Mouse (Mus musculus): ENCODE measurements around the gene Mettl16.

Mettl16 gene

DNA sequence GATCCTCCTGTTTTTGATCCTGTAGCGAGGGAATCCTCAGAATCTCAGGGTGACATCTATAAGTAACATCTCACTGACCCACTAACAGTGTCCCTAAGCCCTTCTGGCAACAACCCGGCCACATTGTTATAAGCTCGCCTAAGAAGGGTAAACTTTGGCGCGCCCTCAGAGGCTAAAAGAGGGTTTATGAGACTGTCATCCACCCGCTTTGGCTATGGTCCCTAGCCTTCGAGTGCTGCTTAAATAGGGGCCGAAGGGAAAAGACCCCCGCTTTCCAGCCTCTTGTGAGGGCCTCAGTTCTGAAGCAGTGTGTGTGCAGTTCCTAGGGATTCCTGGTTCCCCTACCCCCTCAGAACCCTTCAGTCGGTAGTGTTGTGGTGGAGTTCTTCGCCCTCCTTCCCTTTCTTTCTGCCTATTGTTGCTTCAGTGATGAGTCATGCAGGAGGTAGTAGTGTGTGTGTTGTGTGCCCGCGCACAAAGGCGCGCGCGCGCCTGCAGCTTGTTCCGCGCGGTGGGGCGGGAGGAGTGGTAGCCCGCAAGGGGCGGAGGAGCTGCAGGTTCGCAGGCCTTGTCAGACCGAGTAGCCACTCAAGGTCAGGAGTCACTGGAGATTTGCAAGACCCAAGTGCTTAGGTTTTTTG, 62.0 kb downstream of the Mettl16 start:
- DNase-seq = peak; percentile 98

DNA sequence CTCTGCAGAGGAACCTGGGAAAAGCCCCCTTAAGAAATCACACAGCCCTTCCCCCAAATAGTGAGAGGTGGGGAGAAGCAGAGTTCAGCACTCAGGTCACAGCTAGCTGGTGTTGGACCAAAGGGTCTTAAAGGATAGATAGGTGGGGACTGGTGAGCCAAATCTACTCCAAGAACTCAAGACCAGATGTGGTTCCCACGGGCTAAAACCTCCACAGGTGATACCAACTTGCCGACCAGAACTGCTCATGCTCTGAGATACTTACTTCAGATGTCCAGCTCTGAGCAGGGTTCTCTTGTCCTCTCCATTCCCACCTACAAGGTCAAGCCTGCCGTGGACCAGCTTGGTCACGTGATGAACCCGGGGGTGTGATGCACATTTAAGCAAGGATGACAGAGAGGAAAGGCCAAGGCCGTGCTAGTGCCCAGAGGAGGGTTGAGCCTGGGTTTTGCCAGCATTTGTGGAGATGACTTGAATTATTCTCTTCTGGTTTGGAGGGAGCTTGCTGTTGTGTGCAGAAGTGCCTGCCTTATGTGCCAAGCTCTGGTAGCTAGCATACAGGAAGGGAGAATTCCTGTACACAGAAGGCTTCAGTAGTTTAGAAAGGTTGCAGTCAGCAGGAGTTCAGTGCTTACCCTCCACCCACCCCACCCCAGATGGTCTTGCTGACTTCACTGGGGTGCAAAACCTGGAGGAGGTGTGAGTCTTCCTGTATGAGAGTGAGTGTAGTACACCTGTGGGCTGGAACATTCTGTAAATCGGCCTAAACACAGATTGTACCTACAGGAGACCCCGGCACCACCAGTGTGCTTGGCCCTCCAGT, 63.1 kb downstream of the Mettl16 start:
- peak; percentile 94 for DNase-seq

DNA sequence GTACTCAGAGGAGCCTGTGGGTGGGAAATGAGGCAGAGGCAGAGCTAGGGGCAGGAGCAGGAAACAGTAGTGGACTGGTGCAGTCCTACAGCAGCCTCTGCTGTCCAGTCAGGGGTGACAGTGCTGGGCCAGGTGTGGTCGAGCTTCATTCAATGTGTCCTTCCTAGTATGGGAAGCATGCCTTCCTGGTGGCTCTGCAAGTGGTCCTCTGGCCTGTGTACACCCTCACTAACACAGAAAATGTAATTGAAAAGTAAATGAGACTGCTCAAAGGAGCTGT, 63.7 kb downstream of the Mettl16 start:
- DNase-seq = no peak

DNA sequence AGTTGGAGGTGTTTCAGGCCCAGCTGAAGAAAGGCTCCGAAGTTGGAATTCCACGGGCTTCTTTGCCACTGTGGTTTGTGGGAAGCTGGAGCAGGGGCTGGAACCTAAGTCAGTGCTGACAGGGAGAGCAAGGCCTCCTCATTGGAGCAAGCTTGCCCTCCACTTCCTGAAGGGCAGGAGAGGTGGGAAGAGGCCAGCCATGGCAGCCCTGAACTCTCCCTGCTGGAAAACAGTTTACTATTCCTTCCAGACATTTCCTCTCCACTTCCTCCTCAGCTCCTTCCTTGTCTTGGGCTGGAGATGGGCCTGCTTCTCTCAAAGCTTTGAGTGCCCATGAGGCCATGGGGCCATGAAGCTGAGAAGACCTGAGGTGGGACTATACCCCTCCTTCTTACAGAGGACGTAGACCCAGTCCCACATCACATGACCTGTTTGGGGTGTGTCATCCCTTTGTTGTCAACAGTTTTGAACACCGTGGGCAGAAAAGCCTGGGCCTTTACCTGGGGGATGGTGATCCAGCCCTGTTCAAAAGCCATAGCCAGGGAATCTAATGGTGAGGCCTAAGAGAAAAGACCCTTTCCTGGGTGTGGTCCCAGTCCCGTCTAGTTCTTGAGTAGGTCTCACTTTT, 64.1 kb downstream of the Mettl16 start:
- DNase-seq = peak; percentile 91

DNA sequence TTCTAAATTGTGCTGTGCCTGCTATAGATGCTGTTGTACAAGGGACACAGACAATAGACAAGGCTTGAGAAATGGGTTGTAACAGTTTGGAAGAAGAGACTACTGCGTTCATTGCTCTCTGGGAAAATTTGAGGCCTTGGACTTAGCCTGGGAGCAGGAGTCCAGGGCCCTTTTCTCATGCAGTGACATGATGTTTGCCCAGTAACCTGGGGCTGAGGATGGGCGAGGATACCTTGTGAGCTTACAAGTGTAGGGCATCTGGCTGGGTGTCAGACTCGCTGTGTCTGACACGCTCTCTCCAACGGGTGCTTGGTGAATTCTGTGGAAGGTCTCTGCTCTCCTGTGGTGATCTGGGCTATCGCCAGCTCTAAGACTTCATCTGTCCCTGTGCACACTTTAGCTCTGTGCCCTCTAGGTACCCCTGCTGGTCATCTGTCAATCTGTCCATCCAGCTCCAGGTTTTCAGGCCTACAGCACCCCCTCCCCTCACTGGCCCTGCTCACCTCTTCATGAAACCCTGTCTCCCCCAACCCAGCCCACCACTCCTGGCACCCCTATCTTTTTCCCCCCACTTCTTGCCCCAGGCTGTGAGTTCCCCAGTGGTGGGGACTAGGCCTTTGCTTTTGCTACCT, 65.1 kb downstream of the Mettl16 start:
- peak; percentile 92 for DNase-seq

DNA sequence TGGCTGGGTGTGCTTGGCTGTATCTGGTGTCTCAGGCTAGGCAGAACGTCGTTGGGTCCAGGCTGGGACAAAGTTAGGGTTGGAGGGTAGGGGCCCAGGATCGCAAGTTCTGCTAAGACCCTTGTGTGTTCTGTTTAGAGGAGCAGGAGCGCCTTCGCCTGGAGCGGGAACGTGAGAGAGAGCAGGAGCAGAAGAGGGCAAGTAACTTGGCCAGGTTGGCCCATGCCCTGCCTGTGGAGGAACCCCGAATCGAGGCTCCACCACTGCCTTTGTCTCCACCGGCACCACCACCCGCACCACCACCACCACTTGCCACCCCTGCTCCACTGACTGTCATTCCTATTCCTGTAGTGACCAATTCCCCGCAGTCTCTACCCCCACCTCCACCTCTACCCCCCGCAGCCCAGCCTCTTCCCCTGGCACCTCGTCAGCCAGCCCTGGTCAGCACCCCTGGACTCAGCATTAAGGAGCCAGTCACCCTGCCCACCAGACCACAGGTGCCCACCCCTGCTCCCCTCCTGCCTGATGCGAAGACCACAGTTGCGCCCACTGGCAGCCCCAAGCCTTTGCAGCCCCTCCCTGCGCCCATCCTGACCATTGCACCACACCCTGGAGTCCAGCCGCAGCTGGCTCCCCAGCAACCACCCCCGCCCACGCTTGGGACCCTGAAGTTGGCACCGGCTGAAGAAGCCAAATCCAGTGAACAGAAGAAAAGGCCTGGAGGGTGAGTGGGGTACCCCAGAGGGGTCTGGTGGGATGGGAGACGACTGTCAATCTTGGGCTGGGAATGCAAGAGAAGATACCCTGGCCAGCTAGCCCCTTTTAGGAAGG, 65.8 kb downstream of the Mettl16 start:
- DNase-seq = peak; percentile 95

DNA sequence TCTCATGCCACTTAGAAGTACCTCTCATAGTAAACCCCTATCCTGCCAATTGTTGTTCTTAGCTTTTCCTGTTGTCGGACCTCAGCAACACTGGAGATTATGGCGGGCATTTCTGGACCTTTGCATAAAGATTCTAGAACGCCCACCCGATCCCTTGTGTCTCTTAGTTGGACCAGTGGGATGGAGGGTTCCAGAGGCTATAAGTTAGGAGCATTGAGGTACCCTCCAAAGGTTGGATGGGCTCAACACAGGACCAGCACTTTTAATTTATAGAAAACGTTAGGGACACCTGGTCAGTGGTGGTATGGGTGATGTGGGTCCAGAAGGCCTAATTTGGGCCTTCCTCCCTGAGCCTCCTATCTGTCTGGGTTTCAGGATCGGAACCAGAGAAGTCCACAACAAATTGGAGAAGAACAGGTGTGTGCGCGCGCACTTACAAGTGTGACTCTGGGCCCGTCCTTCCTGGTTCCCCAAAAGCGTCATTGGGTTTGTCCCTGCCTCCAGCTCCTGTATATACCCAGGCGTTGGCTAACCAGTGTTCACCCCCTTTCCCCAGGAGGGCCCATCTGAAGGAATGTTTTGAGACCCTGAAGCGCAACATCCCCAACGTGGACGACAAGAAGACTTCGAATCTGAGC, 66.5 kb downstream of the Mettl16 start:
- DNase-seq = no peak

DNA sequence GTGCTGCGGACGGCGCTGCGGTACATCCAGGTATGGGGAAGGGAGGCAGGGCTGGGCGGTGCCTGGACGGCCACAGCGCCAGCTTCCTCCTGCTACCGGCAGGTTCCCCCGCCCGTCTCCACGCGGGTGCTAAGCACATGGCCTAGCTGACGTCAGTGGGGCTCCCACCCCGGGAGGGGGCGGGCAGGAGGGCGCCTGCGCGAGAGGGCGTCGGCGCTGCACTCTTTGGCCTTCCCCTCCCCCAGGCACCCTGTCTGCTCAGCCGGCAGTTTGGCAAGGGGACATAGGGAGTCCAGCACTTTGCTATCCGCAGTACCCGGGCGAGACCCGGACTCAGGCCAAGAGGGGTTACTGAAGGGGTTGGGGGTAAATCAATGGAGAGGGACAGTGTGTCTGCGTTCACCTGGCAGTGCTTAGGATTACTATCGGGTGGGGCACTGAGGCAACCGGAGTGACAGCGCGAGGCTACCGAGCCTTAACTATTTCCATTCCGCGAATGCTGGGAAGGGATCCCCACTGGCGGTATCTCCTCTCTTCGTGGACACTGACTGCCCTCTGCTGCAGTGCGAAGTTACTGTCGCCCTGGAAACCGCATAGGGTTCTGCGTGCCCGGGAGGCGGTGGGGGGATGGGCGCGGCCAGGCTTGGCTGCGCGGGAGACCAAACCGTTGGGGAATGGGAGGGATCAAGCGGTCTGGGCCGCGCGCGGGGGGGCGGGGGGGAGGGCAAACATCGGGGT, 67.2 kb downstream of the Mettl16 start:
- peak; percentile 100 for DNase-seq

DNA sequence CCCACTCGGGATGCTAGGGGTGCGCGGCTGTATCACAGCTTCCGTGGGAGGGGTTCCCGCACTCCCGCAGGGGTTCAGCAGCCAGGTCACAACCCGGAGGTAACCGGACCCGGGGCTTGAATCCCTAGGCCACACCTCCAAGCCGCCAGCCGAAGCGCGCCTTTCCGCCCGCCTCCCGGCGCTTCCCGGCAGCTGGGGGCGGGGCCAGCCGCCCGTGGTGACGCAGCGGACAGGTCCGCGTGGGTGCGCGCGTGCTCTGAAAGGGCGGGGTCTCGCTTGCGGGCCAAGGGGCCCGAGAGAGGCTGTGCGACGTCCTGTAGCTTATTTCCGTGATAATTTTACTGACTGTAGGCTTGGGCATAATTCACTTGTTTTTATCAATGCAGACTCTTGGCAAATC, 67.8 kb downstream of the Mettl16 start:
- DNase-seq = peak; percentile 100

DNA sequence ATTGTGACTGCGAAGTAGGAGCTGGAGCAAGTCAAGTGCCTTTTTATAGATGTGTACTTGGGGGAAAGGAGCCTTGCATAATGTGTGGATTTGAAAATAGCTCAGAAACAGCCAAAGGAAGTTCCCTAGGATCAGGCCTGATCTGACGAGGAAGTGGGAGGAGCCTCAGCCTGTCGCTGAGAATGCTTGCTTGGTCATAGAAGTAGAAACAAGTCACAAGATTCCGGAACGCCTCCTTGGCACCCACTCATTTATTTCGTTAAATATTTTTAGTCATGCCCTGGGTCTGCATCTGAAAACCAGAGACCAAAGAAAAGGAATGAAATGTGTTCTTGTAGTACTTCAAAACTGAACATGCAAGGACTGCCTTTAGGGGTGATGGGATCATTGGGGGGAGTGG, 68.3 kb downstream of the Mettl16 start:
- DNase-seq = peak; percentile 99

DNA sequence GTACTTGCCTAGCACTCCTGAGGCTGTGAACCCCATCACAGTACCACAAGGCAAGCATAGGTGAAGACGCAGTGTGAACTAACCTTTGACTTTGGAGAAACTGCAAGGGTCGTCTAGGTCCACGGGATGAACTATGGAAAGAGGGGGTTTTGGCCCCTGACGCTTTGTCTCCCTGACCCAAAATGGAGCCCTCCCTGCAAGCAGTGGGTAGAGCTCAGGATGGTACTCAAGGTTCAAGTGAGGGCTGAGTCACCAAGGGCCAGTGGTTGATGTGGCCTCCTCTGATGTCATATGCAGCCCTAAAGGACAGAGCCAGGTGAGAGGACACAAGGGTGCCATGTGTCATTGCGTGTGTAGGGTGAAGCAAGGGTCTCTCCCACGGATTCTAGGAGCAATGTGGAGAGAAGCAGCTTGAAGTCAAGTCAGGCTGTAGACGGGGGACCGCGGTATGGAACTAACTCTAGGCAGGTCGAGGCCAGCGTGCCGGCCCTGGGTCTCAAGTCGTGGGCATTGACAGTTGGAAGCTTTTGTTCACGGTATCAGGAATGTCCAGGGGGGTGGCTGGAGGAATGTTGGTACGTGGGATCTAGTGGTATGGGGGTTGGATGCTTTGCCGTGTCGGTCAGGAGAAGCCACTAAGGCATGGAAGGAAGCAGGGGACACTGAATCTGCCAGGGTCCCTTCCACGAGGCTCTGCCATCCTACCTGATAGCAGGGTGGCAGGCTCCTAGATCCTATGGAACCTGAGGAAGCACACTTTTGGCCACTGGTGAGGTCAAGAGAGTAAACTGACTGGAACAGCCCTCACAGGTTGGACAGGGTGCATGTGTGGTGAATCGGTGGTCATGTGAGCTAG, 69.5 kb downstream of the Mettl16 start:
- peak; percentile 92 for DNase-seq

DNA sequence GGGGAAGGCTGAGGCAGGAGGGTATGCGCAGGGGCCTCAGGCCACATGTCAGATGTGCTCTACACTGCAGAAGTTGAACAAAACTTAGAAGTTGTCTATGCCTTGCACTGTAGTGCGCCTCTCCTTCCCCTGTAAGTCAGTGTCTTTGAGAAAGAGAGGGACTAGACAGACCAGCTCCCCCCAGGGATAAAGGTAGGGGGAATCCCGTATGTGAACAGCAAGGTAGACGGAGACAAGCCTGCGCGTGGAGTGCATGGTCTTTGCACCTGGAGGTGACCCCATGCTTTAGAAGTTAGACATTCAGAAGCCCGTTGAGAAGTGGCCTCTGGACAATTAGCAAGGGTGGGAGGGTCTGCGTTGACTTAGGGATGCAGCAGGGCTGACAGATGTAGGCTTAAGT, 70.1 kb downstream of the Mettl16 start:
- no peak for DNase-seq

DNA sequence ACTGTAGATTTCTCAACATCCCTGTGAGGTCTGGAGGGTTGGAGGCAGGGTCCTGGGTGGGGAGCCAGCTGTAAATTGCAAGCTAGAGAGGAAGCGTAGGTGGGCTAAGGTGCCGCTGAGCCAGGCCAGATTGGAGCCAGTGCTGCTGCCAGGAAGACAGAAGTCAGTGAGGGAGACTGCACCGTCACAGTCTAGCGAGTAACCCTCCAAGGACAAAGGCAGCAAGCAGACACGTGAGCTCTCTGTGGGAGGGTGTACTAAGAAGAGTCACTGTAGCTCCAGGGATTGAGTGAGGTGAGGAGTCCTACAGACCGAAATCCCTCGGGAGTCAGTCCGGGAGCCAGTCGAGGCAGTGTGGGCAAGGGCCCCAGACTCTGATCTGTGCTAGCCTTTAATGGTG, 70.7 kb downstream of the Mettl16 start:
- peak; percentile 93 for DNase-seq

DNA sequence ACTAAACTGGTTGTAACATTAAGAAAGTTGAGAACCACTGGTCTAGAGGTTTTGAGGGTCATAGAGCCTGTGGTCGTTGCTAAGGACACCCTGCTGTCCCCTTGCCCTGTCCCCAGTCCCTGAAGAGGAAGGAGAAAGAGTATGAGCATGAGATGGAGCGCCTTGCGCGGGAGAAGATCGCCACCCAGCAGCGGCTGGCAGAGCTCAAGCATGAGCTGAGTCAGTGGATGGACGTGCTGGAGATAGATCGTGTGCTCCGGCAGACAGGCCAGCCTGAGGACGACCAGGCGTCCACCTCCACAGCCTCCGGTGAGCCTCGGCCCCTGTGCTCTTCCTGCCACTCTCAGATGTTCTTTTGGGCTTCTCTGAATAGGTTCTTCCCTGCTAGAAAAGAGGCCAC, 71.4 kb downstream of the Mettl16 start:
- DNase-seq = no peak

DNA sequence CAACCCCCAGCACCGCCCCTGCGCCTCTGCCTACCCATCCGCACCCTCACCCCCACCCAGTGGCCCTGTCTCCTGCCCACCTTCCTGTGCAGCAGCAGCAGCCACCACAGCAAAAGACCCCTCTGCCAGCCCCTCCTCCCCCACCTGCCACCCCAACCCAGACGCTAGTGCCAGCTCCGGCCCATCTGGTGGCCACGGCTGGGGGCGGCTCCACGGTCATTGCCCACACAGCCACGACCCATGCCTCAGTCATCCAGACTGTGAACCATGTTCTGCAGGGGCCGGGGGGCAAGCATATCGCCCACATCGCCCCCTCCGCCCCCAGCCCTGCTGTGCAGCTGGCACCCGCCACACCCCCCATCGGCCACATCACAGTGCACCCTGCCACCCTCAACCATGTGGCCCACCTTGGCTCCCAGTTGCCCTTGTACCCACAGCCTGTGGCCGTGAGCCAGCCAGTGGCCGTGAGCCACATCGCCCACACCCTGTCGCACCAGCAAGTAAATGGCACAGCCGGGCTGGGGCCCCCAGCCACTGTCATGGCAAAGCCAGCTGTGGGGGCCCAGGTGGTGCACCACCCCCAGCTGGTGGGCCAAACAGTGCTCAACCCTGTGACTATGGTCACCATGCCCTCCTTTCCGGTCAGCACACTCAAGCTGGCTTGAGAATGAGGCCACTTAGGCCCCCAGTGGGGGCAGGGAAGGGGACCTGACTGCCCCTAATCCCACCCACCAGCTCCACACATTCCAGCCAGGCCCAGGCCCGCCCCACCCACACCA, 72.2 kb downstream of the Mettl16 start:
- DNase-seq = peak; percentile 93

DNA sequence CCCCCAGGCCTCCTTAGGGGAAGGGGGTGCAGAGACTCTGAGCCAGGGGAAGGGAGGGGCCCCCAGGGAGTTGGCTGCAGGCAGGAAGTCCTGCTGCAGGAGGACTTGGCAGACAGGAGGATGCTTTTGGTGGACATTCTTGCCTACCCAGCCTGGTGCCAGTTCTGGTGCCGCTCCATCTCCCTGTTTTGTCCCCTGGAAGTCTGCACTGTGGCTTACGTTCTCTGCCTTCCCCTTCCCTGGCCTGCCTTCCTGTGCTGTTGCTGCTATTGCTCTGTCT, 72.7 kb downstream of the Mettl16 start:
- DNase-seq = peak; percentile 97

DNA sequence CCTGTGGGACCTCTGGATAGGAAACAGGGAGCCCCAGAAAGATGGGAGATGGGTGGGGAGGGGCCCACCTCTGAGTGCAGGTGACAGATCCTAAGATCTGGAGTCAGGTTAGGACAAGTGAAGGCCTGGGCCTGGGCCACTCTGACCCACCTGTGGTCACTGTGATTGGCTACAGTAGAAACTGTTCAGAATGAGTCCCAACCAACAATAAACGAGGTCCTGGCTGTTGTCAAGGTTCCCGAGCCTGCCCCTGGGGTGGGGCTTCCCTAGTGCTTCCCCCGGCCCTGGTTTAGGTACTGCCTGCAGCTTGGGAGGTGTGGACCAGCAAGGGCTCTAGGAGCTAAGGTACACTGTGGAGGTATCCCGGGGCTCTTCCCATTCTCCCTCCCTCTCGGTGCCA, 73.1 kb downstream of the Mettl16 start:
- DNase-seq = peak; percentile 91

DNA sequence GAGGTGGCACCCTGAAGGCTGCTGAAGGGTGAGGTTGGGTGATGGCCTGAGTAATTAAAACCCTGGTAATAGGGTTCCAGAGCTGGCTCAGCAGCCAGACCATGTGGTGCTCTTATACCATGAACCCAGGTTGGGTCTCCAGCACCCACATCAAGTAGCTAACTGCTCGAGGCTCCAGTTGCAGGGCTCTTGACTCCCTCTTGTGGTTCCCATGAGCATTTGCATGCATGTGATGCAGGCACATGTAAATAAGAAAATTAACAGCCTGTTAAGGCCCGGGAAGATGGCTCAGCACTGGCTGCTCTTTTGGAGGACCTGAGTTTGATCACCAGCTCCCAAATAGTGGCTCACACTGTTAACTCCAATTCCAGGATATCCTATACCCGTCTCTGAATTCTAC, 75.2 kb downstream of the Mettl16 start:
- DNase-seq = no peak

DNA sequence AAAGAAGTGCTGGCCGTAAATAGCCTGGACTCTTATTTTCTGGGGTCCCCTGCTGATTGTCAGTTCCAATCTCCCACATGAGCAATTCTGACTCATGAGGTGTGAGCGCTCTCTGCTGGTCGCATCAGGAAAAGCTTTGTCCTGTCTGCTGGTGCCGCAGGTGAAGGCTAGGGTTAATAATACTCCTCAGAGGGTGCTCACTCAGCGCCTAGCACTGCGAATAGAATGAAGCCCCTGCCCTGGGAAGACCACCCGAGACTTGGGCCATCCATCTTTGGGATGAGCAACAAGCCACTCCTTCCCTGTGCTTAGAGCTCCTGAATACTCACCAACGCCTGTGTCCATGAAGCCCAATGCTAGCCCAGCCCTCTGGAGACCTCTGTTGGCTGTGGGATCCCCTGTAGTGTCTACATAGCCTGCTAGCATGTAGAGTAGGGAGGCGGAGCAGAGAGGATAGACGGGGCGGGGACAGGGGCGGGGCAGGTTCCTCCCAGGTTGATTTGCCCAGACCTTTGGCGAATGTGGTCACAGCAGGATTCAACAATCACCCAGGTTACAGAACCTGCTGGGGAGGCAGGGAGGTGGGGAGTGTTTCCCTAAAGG, 77.4 kb downstream of the Mettl16 start:
- peak; percentile 95 for DNase-seq
